Mouse (Mus musculus) forebrain, embryonic 10.5 days (tissue): ENCODE measurements at regions not wholly inside any gene's neighbourhood (a gene's known extent, or its start where the extent isn't known, plus 50 kb on each side); places are given as distances from the start of the nearest gene placed in this dataset. TPM values are rescaled to one million over a fixed set of nuclear protein-coding genes. Genes with fewer than 3 reads are reported as not detected.
"Not testable (repeated sequence)": the region's sequence is repeated elsewhere in the genome, so short reads cannot be mapped to it uniquely, and the experiment has no call there.

Experiments
- DNase-seq: peaks from one replicate; pipeline ENCODE4 v3.0.0-alpha.2; 2017; ENCODE audit warnings: low spot score; ENCODE audit errors: extremely low spot score
- H3K27ac ChIP-seq: fragments of 300-500 bp; sonication (generic); 2 replicates; pipeline ENCODE4 v1.5.1; 2016; ENCODE audit warnings: mild to moderate bottlenecking
- H3K27me3 ChIP-seq: fragments of 300-500 bp; sonication (generic); 2 replicates; pipeline ENCODE4 v1.6.1; 2016; ENCODE audit warnings: mild to moderate bottlenecking; ENCODE audit not compliant: poor library complexity, severe bottlenecking
- H3K36me3 ChIP-seq: fragments of 300-500 bp; sonication (generic); replicated peaks from 2 replicates; pipeline ENCODE4 v1.6.1; 2016; ENCODE audit warnings: mild to moderate bottlenecking, moderate library complexity
- H3K4me1 ChIP-seq: fragments of 300-500 bp; sonication (generic); 2 replicates; pipeline ENCODE4 v1.6.1; 2016
- H3K4me3 ChIP-seq: fragments of 300-500 bp; sonication (generic); 2 replicates; pipeline ENCODE4 v1.5.1; 2016; ENCODE audit warnings: mild to moderate bottlenecking, moderate library complexity
- H3K9me3 ChIP-seq: fragments of 300-500 bp; sonication (generic); 2 replicates; pipeline ENCODE4 v1.6.1; 2016; ENCODE audit warnings: mild to moderate bottlenecking, moderate library complexity
- WGBS: fragments of 180-500 bp; shearing (Covaris S2); methylation state at CpG from one replicate; pipeline ENCODE4 v1.1.7; 2016; 5-methylcytosine and 5-hydroxymethylcytosine counted together
- microRNA-seq: library from miRNA; unstranded; fragments of <30 nt; microRNA quantifications from one replicate; pipeline ENCODE4, GENCODE M21; 2017

- not testable (repeated sequence) for H3K4me1 ChIP-seq, H3K27me3 ChIP-seq, DNase-seq, H3K27ac ChIP-seq
- H3K4me3 ChIP-seq = peak overlapping the region; percentile 63; the same call in 1 of the 2 replicates
- H3K36me3 ChIP-seq = peaks cover 19% of the 10 kb centered on the region
- 92% methylated on average over 3 of the region's 3 CpGs for WGBS
- H3K9me3 ChIP-seq = peaks cover 25% of the 10 kb centered on the region
These were observed 235.4 kb upstream of the Cts3 start for GRCm38 (mm10) chr13:61805300-61805699.

GRCm38 (mm10) chr13:61804168-61804874 is 234.4 kb upstream of the Cts3 start:
- H3K27me3 ChIP-seq, H3K4me1 ChIP-seq: not testable (repeated sequence)
- Histone ChIP-seq H3K9me3 (peaks cover 23% of the 10 kb centered on the region), H3K4me3 (peak overlapping the region; percentile 63), H3K36me3 (peaks cover 13% of the 10 kb centered on the region), H3K27ac (peak overlapping the region; percentile 85)
- WGBS = 2% methylated on average over 19 of the region's 19 CpGs
- peak; percentile 59 for DNase-seq

- H3K27me3 ChIP-seq, H3K36me3 ChIP-seq, DNase-seq, H3K4me1 ChIP-seq: not testable (repeated sequence)
- Histone ChIP-seq H3K4me3 (peak overlapping the region; percentile 63), H3K9me3 (peaks cover 17% of the 10 kb centered on the region; the same call in 1 of the 2 replicates), H3K27ac (0 out of 2 replicates have a peak overlapping the region, but pooled peaks have one; percentile 30)
- 20% methylated on average over 5 of the region's 5 CpGs for WGBS
These were observed 233.8 kb upstream of the Cts3 start for GRCm38 (mm10) chr13:61803763-61804162.

GRCm38 (mm10) chr13:61763457-61763856 is 193.5 kb upstream of the Cts3 start:
- 77% methylated on average over 1 of the region's 1 CpGs for WGBS
- H3K4me3 ChIP-seq, H3K4me1 ChIP-seq, H3K27me3 ChIP-seq, H3K36me3 ChIP-seq, H3K9me3 ChIP-seq, DNase-seq, H3K27ac ChIP-seq: not testable (repeated sequence)

Small RNAs in the stretch of these regions (microRNA-seq; reads per million reads assigned to microRNA genes)
- not detected for gene Gm23739
